Mouse (Mus musculus) lung, postnatal 0 days (tissue): ENCODE results near the gene Gm42715. TPM values are rescaled to one million over a fixed set of nuclear protein-coding genes. Genes with fewer than 3 reads are reported as not detected.

Source experiments
- ATAC-seq: fragments of 200-750 bp; cut with Nextera tagmentation; 2 replicates; pipeline ENCODE4 v1.8.0; 2017; ENCODE audit warnings: moderate library complexity
- DNase-seq: peaks from one replicate; pipeline ENCODE4 v3.0.0-alpha.2; 2016; ENCODE audit warnings: low spot score
- H3K27ac ChIP-seq: fragments of 300-500 bp; sonication (generic); 2 replicates; pipeline ENCODE4 v1.5.1; 2014; ENCODE audit warnings: antibody characterized with exemption, mild to moderate bottlenecking, low read length, mixed read lengths
- H3K27me3 ChIP-seq: fragments of 300-500 bp; sonication (generic); replicated peaks from 2 replicates; pipeline ENCODE4 v1.6.1; 2014; ENCODE audit warnings: low read length, mixed read lengths; ENCODE audit not compliant: insufficient read depth
- H3K36me3 ChIP-seq: fragments of 300-500 bp; sonication (generic); 2 replicates; pipeline ENCODE4 v1.6.1; 2014; ENCODE audit warnings: low read length, mixed read lengths; ENCODE audit not compliant: insufficient read depth
- H3K4me1 ChIP-seq: fragments of 300-500 bp; sonication (generic); 2 replicates; pipeline ENCODE4 v1.6.1; 2014; ENCODE audit warnings: antibody characterized with exemption, low read depth, low read length, mixed read lengths; ENCODE audit not compliant: insufficient read depth
- H3K4me2 ChIP-seq: fragments of 300-500 bp; sonication (generic); replicated peaks from 2 replicates; pipeline ENCODE4 v1.6.1; 2014; ENCODE audit warnings: low read depth, mild to moderate bottlenecking, low read length, moderate library complexity, mixed read lengths
- H3K4me3 ChIP-seq: fragments of 300-500 bp; sonication (generic); 2 replicates; pipeline ENCODE4 v1.5.1; 2014; ENCODE audit warnings: low read depth, low read length
- H3K9ac ChIP-seq: fragments of 300-500 bp; sonication (generic); replicated peaks from 2 replicates; pipeline ENCODE4 v1.6.1; 2014; ENCODE audit warnings: low read depth, mild to moderate bottlenecking
- H3K9me3 ChIP-seq: fragments of 300-500 bp; sonication (generic); 2 replicates; pipeline ENCODE4 v1.6.1; 2016; ENCODE audit warnings: low read length, mixed read lengths
- CTCF ChIP-seq: IDR thresholded peaks from 2 replicates; pipeline ENCODE4 v1.5.1; 2016; ENCODE audit warnings: antibody characterized with exemption, mild to moderate bottlenecking
- EP300 ChIP-seq: IDR thresholded peaks from 2 replicates; pipeline ENCODE4 v1.6.1; 2016; ENCODE audit warnings: antibody characterized with exemption, mild to moderate bottlenecking, control low read depth
- WGBS: fragments of 180-500 bp; shearing (Covaris S2); extraction: QIAGEN DNeasy Blood & Tissue Kit; methylation state at CpG from one replicate; pipeline ENCODE4 v1.1.7; 2014; 5-methylcytosine and 5-hydroxymethylcytosine counted together
- polyA plus RNA-seq: library from polyadenylated mRNA; unstranded; fragments of >200 nt; fragmentation: Nextera tagmentation; extraction: Ambion mirVana; gene quantifications from 2 replicates; pipeline ENCODE4 v1.2.1, GENCODE M21; 2015

Gene Gm42715
- polyA plus RNA-seq, 1 experiment from 2014 or later = 9.3 TPM

DNA sequence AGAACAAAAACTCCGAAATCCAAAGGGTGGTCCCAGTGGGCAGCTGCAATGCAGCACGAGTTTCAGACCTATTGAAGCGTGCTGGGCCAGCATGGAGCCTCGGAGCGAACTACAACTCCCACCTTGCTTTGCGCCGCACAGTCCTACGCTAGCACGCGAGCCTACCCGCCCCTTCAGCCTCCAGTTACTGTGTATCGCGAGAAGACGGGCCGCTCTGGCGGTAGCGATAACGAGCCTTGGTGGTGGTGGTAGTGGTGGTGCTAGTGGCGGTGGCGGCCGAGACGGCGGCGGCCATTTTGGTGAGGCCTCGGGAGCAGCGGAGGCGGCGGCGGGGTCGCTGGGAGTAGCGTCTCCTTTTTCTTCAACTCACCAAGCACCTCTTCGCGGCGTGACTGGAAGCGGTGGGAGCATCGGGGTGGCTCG is 7.6 kb upstream of the Gm42715 start, which contains the start of gene Srcap:
Srcap (plus strand) TSS at position 176 of the 423 bp plus-strand sequence.
- H3K27ac ChIP-seq = peak within 1 kb of the TSS; percentile 99
- TF ChIP-seq CTCF (no peak), EP300 (peak; percentile 83)
- WGBS = 0% methylated on average over 33 of the region's 37 CpGs
- H3K36me3 ChIP-seq = peaks cover 6% of the 10 kb centered on the region; the same call in 1 of the 2 replicates
- peak; percentile 97 for ATAC-seq
- H3K9me3 ChIP-seq = no peaks in the 10 kb centered on the region
- H3K9ac ChIP-seq = peak within 1 kb of the TSS; percentile 93
- DNase-seq = peak; percentile 99
- no peaks in the 10 kb centered on the region for H3K27me3 ChIP-seq
- peak within 1 kb of the TSS; percentile 87 for H3K4me3 ChIP-seq
- H3K4me1 ChIP-seq = peaks cover 5% of the 10 kb centered on the region; the same call in 1 of the 2 replicates
- peak within 1 kb of the TSS; percentile 69 for H3K4me2 ChIP-seq

DNA sequence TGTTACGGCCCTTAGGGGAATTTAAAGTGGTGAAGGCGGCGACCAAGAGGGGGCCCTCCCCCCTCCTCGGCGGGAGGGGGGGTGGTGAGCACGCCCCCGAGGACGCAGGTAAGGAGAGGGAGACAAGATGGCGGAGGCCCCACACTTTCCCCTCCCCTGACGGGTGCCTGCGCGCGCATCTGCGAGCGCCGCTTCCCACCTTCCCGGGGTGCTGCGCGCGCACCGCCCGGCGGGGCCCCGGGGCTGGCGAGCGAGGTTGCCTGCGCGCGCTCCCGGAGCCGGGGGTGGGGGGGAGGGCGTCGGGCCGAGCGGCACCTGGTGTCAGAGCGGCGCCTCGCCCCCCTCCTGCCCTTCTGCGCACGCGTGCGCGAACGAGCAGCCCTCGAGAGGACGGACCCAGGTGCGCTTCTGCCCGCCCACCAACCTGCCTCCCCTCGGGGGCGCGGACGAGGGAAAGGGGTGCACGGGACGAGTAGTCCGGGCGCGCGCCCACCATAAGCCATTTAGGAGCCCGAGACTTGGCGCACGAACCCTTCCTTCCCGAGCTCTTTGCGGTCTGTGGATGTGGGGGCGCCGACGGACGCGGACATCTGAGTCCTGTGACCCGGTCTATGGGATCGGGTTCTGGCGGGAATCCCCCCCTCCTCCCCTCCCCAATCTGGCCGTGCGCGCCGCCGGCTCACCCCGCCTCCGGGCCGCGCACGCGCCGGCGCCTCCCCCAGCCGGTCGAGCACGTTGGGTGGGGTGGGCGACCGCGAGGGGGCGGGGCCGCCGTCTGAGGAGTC is 7.0 kb upstream of the Gm42715 start:
- Histone ChIP-seq H3K4me1 (peaks cover 5% of the 10 kb centered on the region; the same call in 1 of the 2 replicates), H3K9me3 (no peaks in the 10 kb centered on the region), H3K36me3 (peaks cover 12% of the 10 kb centered on the region; the same call in 1 of the 2 replicates), H3K4me2 (peak overlapping the region; percentile 69), H3K9ac (peak overlapping the region; percentile 93), H3K27ac (peak overlapping the region; percentile 99), H3K4me3 (peak overlapping the region; percentile 87), H3K27me3 (no peaks in the 10 kb centered on the region)
- ATAC-seq (peak; percentile 87), DNase-seq (peak; percentile 97)
- WGBS = under 1% methylated on average over 42 of the region's 93 CpGs
- no peak for TF ChIP-seq CTCF
- peak; percentile 10; the same call in 1 of the 2 replicates for TF ChIP-seq EP300

DNA sequence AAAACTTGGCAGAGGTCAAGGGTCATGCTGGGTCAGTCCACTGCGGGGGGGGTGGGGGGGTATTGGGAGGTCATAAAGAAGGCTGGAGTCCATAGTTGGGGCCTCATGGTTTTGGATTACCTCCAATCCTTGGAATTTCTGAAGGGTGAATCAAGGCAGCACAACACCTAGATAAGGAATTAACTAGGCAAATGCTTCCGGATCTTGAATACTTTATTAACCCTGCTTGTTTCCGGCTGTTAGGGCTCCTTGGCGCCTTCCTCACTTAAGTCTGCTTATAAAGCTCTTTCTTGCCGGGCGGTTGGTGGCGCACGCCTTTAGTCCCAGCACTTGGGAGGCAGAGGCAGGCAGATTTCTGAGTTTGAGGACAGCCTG is 6.4 kb upstream of the Gm42715 start:
- Histone ChIP-seq H3K9me3 (no peaks in the 10 kb centered on the region), H3K4me1 (peaks cover 5% of the 10 kb centered on the region; the same call in 1 of the 2 replicates), H3K36me3 (peaks cover 15% of the 10 kb centered on the region; the same call in 1 of the 2 replicates), H3K4me3 (peak overlapping the region; percentile 87), H3K27me3 (no peaks in the 10 kb centered on the region), H3K27ac (peak overlapping the region; percentile 99), H3K9ac (no peak overlapping the region), H3K4me2 (peak overlapping the region; percentile 69)
- ATAC-seq (no peak), DNase-seq (peak; percentile 85)
- TF ChIP-seq EP300 = no peak
- no peak; the same call in 1 of the 2 replicates for TF ChIP-seq CTCF
- 11% methylated on average over 8 of the region's 8 CpGs for WGBS

DNA sequence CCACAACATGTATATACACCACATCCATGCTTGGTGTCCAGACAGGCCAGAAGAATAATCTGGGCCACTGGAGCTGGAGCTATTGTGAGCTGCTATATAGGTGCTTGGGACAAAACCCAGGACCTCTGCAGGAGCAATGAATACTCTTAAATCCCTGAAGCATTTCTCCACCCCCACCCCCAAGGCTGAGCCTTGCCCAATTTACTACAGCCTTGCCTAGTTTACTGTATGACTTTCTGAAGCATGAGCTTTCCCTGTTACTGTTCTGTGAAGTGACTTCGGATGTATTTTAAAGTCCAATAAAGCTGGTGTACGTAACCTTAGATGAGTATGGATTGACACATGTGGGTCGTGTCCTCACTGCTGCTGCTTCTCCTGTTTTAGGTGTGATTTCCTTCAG is 5.6 kb upstream of the Gm42715 start:
- Histone ChIP-seq H3K4me1 (peaks cover 5% of the 10 kb centered on the region; the same call in 1 of the 2 replicates), H3K27ac (peak overlapping the region; percentile 99; the same call in 1 of the 2 replicates), H3K27me3 (no peaks in the 10 kb centered on the region), H3K36me3 (peaks cover 15% of the 10 kb centered on the region; the same call in 1 of the 2 replicates), H3K9ac (no peak overlapping the region), H3K4me3 (no peak overlapping the region), H3K9me3 (no peaks in the 10 kb centered on the region), H3K4me2 (peak overlapping the region; percentile 69; the same call in 1 of the 2 replicates)
- no peak for DNase-seq
- WGBS = 69% methylated on average over 3 of the region's 3 CpGs
- no peak for ATAC-seq
- TF ChIP-seq EP300 (no peak), CTCF (no peak)

DNA sequence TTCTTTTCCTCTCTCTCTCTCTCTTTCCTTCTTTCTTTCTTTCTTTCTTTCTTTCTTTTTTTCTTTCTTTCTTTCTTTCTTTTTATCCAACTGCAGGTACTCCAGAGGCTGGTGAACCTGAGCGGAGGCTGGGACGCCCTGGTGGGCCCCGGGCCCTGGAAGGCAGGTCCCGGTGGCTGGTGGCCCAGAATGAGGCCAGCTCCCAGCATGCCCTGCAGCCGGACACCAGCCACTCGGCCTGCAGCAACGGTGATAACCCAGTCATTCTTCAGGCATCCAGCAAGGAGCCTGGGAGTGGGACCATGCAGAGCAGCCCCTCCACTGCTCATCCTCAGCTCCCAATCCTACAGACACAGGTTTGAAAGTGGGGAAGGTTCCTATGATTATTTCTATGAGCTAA is 3.5 kb upstream of the Gm42715 start:
- Histone ChIP-seq H3K27me3 (no peaks in the 10 kb centered on the region), H3K36me3 (peaks cover 16% of the 10 kb centered on the region), H3K4me3 (no peak overlapping the region), H3K9ac (no peak overlapping the region), H3K4me2 (no peak overlapping the region), H3K4me1 (peaks cover 5% of the 10 kb centered on the region; the same call in 1 of the 2 replicates), H3K9me3 (no peaks in the 10 kb centered on the region), H3K27ac (no peak overlapping the region)
- DNase-seq = no peak
- TF ChIP-seq CTCF (no peak), EP300 (no peak)
- no peak for ATAC-seq
- 90% methylated on average over 7 of the region's 7 CpGs for whole genome bisulfite sequencing

DNA sequence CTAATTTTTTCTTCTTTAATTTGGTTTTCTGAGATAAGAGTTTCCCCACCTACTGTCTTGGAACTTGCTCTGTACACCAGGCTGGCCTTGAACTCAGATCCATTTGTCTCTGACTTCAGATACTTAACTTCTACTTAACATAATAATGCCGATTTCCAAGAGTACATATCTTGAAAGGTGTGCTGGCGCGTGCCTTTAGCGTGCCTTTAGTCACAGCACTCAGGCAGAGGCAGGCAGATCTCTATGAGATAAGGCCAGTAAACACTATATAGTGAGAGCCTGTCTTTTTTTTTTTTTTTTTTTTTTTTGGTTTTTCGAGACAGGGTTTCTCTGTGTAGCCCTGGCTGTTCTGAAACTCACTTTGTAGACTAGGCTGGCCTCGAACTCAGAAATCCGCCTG is 3.0 kb upstream of the Gm42715 start:
- WGBS = 93% methylated on average over 6 of the region's 7 CpGs
- H3K27ac ChIP-seq = no peak overlapping the region
- TF ChIP-seq CTCF (no peak), EP300 (no peak)

More for the DNA sequence above, 3.0 kb upstream of the Gm42715 start:
- no peaks in the 10 kb centered on the region for H3K27me3 ChIP-seq
- no peak overlapping the region for H3K9ac ChIP-seq
- peaks cover 21% of the 10 kb centered on the region for H3K36me3 ChIP-seq
- no peak overlapping the region for H3K4me2 ChIP-seq
- no peaks in the 10 kb centered on the region for H3K9me3 ChIP-seq
- H3K4me3 ChIP-seq = no peak overlapping the region
- H3K4me1 ChIP-seq = peaks cover 3% of the 10 kb centered on the region; the same call in 1 of the 2 replicates
- no peak for DNase-seq
- no peak for ATAC-seq
